Mouse (Mus musculus) hindbrain, embryonic 14.5 days (tissue): ENCODE data around the gene Zfp790. TPM values are rescaled to one million over a fixed set of nuclear protein-coding genes. Genes with fewer than 3 reads are reported as not detected.

Experiments
- ATAC-seq: fragments of 200-750 bp; cut with Nextera tagmentation; 2 replicates; pipeline ENCODE4 v1.8.0; 2017; ENCODE audit warnings: moderate number of reproducible peaks, mild to moderate bottlenecking, moderate TSS enrichment, moderate library complexity; ENCODE audit not compliant: low FRiP score
- DNase-seq: peaks from one replicate; pipeline ENCODE4 v3.0.0-alpha.2; 2015; ENCODE audit warnings: low spot score
- H3K27ac ChIP-seq: fragments of 300-500 bp; sonication (generic); 2 replicates; pipeline ENCODE4 v1.5.1; 2014; ENCODE audit warnings: mild to moderate bottlenecking, moderate library complexity
- H3K27me3 ChIP-seq: fragments of 300-500 bp; sonication (generic); 2 replicates; pipeline ENCODE4 v1.6.1; 2014; ENCODE audit warnings: mild to moderate bottlenecking, low read length, mixed read lengths; ENCODE audit not compliant: control insufficient read depth, insufficient read depth
- H3K36me3 ChIP-seq: fragments of 300-500 bp; sonication (generic); replicated peaks from 2 replicates; pipeline ENCODE4 v1.6.1; 2014; ENCODE audit not compliant: control insufficient read depth, insufficient read depth
- H3K4me1 ChIP-seq: fragments of 300-500 bp; sonication (generic); replicated peaks from 2 replicates; pipeline ENCODE4 v1.6.1; 2014; ENCODE audit warnings: antibody characterized with exemption, low read length, mixed read lengths; ENCODE audit not compliant: control insufficient read depth, insufficient read depth
- H3K4me2 ChIP-seq: fragments of 300-500 bp; sonication (generic); replicated peaks from 2 replicates; pipeline ENCODE4 v1.6.1; 2014; ENCODE audit warnings: mild to moderate bottlenecking, moderate library complexity
- H3K4me3 ChIP-seq: fragments of 300-500 bp; sonication (generic); replicated peaks from 2 replicates; pipeline ENCODE4 v1.5.1; 2014; ENCODE audit warnings: mild to moderate bottlenecking, low read length
- H3K9ac ChIP-seq: fragments of 300-500 bp; sonication (generic); 2 replicates; pipeline ENCODE4 v1.6.1; 2014
- H3K9me3 ChIP-seq: fragments of 300-500 bp; sonication (generic); 2 replicates; pipeline ENCODE4 v1.6.1; 2016; ENCODE audit warnings: low read length; ENCODE audit not compliant: control insufficient read depth
- WGBS: fragments of 180-500 bp; shearing (Covaris S2); extraction: QIAGEN DNeasy Blood & Tissue Kit; methylation state at CpG from one replicate; pipeline ENCODE4 v1.1.7; 2014; 5-methylcytosine and 5-hydroxymethylcytosine counted together
- polyA plus RNA-seq: library from polyadenylated mRNA; unstranded; fragments of >200 nt; fragmentation: Nextera tagmentation; extraction: Ambion mirVana; gene quantifications from 2 replicates; pipeline ENCODE4 v1.2.1, GENCODE M21; 2014

Zfp790 gene
- polyA plus RNA-seq, result 29.4 and 31.5 TPM in 2 replicates

GRCm38 (mm10) chr7:29815910-29816429, at the start of gene Zfp790:
Gene Zfp790 (plus strand): TSS chr7:29816114.
- H3K4me3 ChIP-seq, result peak within 1 kb of the TSS; percentile 44
- peaks cover 35% of the 10 kb centered on the region for H3K4me1 ChIP-seq
- peak within 1 kb of the TSS; percentile 70 for H3K9ac ChIP-seq
- 0 out of 2 replicates have a peak, but pooled peaks cover under 1% of the 10 kb centered on the region for H3K9me3 ChIP-seq
- WGBS, result under 1% methylated on average over 26 of the region's 26 CpGs
- ATAC-seq (peak; percentile 94), DNase-seq (peak; percentile 94)
- H3K4me2 ChIP-seq, result peak within 1 kb of the TSS; percentile 65
- H3K36me3 ChIP-seq, result no peaks in the 10 kb centered on the region
- peak within 1 kb of the TSS; percentile 62 for H3K27ac ChIP-seq
- H3K27me3 ChIP-seq, result no peaks in the 10 kb centered on the region

GRCm38 (mm10) chr7:29767058-29767686, 48.7 kb upstream of the Zfp790 start:
- Histone ChIP-seq H3K4me3 (peak overlapping the region; percentile 51), H3K4me1 (peaks cover 17% of the 10 kb centered on the region), H3K36me3 (peaks cover 6% of the 10 kb centered on the region; the same call in 1 of the 2 replicates), H3K4me2 (peak overlapping the region; percentile 59), H3K9ac (peak overlapping the region; percentile 62), H3K27ac (peak overlapping the region; percentile 73), H3K27me3 (no peaks in the 10 kb centered on the region), H3K9me3 (no peaks in the 10 kb centered on the region)
- DNase-seq (peak; percentile 88), ATAC-seq (peak; percentile 65)
- 1% methylated on average over 15 of the region's 15 CpGs for WGBS

- peaks cover 15% of the 10 kb centered on the region for H3K36me3 ChIP-seq
- ATAC-seq, result peak; percentile 94
- peak within 1 kb of the TSS; percentile 73 for H3K27ac ChIP-seq
- peaks cover 17% of the 10 kb centered on the region for H3K4me1 ChIP-seq
- peak within 1 kb of the TSS; percentile 51 for H3K4me3 ChIP-seq
- under 1% methylated on average over 32 of the region's 32 CpGs for WGBS
- H3K9ac ChIP-seq, result peak within 1 kb of the TSS; percentile 64
- no peaks in the 10 kb centered on the region for H3K9me3 ChIP-seq
- peak; percentile 89 for DNase-seq
- peak within 1 kb of the TSS; percentile 59 for H3K4me2 ChIP-seq
- H3K27me3 ChIP-seq, result no peaks in the 10 kb centered on the region
Measured at GRCm38 (mm10) chr7:29768090-29768900, 47.6 kb upstream of the Zfp790 start, which contains the start of gene Zfp84. Gene Zfp84 (plus strand): TSS chr7:29768552.

- peaks cover 17% of the 10 kb centered on the region for H3K4me1 ChIP-seq
- DNase-seq (no peak), ATAC-seq (no peak)
- 10% methylated on average over 10 of the region's 10 CpGs for WGBS
- no peak overlapping the region for H3K27ac ChIP-seq
- H3K36me3 ChIP-seq, result peaks cover 22% of the 10 kb centered on the region
- no peaks in the 10 kb centered on the region for H3K27me3 ChIP-seq
- H3K4me3 ChIP-seq, result peak overlapping the region; percentile 51
- peak overlapping the region; percentile 59 for H3K4me2 ChIP-seq
- peak overlapping the region; percentile 64 for H3K9ac ChIP-seq
- no peaks in the 10 kb centered on the region for H3K9me3 ChIP-seq
Measured at GRCm38 (mm10) chr7:29768980-29769379, 46.9 kb upstream of the Zfp790 start.

GRCm38 (mm10) chr7:29773503-29773902, 42.4 kb upstream of the Zfp790 start:
- Histone ChIP-seq H3K9ac (no peak overlapping the region), H3K27ac (no peak overlapping the region), H3K36me3 (peaks cover 67% of the 10 kb centered on the region), H3K9me3 (no peaks in the 10 kb centered on the region), H3K4me1 (peaks cover 10% of the 10 kb centered on the region), H3K4me2 (no peak overlapping the region), H3K27me3 (no peaks in the 10 kb centered on the region), H3K4me3 (no peak overlapping the region)
- DNase-seq, result no peak
- 91% methylated on average over 7 of the region's 7 CpGs for WGBS
- no peak for ATAC-seq

GRCm38 (mm10) chr7:29774371-29774770, 41.5 kb upstream of the Zfp790 start:
- Histone ChIP-seq H3K9me3 (no peaks in the 10 kb centered on the region), H3K36me3 (peaks cover 76% of the 10 kb centered on the region), H3K4me2 (no peak overlapping the region), H3K4me1 (peaks cover 5% of the 10 kb centered on the region), H3K27me3 (no peaks in the 10 kb centered on the region), H3K9ac (no peak overlapping the region), H3K27ac (no peak overlapping the region), H3K4me3 (no peak overlapping the region)
- DNase-seq (no peak), ATAC-seq (no peak)
- WGBS, result 90% methylated on average over 3 of the region's 3 CpGs

GRCm38 (mm10) chr7:29776568-29776967, 39.3 kb upstream of the Zfp790 start:
- Histone ChIP-seq H3K36me3 (peaks cover 88% of the 10 kb centered on the region), H3K4me3 (no peak overlapping the region), H3K27me3 (no peaks in the 10 kb centered on the region), H3K4me2 (no peak overlapping the region), H3K4me1 (no peaks in the 10 kb centered on the region), H3K9me3 (no peaks in the 10 kb centered on the region), H3K9ac (no peak overlapping the region), H3K27ac (no peak overlapping the region)
- WGBS, result 96% methylated on average over 19 of the region's 19 CpGs
- ATAC-seq (no peak), DNase-seq (no peak)

GRCm38 (mm10) chr7:29777372-29777771, 38.5 kb upstream of the Zfp790 start:
- Histone ChIP-seq H3K4me1 (no peaks in the 10 kb centered on the region), H3K9me3 (no peaks in the 10 kb centered on the region), H3K27me3 (no peaks in the 10 kb centered on the region), H3K4me2 (no peak overlapping the region), H3K4me3 (no peak overlapping the region), H3K27ac (no peak overlapping the region), H3K36me3 (peaks cover 81% of the 10 kb centered on the region), H3K9ac (no peak overlapping the region)
- no peak for DNase-seq
- ATAC-seq, result no peak
- 94% methylated on average over 10 of the region's 10 CpGs for WGBS

GRCm38 (mm10) chr7:29783871-29784551, 31.9 kb upstream of the Zfp790 start, which contains the start of gene Zfp30:
Gene Zfp30 (plus strand): TSS chr7:29783998.
- DNase-seq (peak; percentile 93), ATAC-seq (peak; percentile 95)
- no peaks in the 10 kb centered on the region for H3K9me3 ChIP-seq
- peak within 1 kb of the TSS; percentile 85 for H3K9ac ChIP-seq
- H3K27ac ChIP-seq, result peak within 1 kb of the TSS; percentile 90
- H3K36me3 ChIP-seq, result peaks cover 38% of the 10 kb centered on the region
- H3K4me1 ChIP-seq, result peaks cover 16% of the 10 kb centered on the region
- H3K4me2 ChIP-seq, result peak within 1 kb of the TSS; percentile 79
- H3K4me3 ChIP-seq, result peak within 1 kb of the TSS; percentile 77
- H3K27me3 ChIP-seq, result no peaks in the 10 kb centered on the region
- under 1% methylated on average over 45 of the region's 45 CpGs for WGBS
